Mouse (Mus musculus): Measurements from ENCODE around the gene Prkd2.

GRCm38 (mm10) chr7:16893612-16894011 lies 50.9 kb downstream of the Prkd2 start:
- no peak for TF ChIP-seq KAT2A (IDR thresholded peaks at IDR 0.05; ENCODE audit: insufficient replicate concordance, low read length)
- no peak for TF ChIP-seq RCOR1 (conservative IDR thresholded peaks at IDR 0.05; ENCODE audit: low read depth, low read length)
- no peak for TF ChIP-seq TCF12 (IDR thresholded peaks at IDR 0.05; ENCODE audit: low read depth, low read length)
- TF ChIP-seq ZNF384 (IDR thresholded peaks at IDR 0.05; ENCODE audit: low read depth, low read length) = no peak
- no peak for TF ChIP-seq MYC (IDR thresholded peaks at IDR 0.05; ENCODE audit: low read depth, low read length)
